ENCODE assay signal across 8 mouse cellular contexts in the genomic region with DNA sequence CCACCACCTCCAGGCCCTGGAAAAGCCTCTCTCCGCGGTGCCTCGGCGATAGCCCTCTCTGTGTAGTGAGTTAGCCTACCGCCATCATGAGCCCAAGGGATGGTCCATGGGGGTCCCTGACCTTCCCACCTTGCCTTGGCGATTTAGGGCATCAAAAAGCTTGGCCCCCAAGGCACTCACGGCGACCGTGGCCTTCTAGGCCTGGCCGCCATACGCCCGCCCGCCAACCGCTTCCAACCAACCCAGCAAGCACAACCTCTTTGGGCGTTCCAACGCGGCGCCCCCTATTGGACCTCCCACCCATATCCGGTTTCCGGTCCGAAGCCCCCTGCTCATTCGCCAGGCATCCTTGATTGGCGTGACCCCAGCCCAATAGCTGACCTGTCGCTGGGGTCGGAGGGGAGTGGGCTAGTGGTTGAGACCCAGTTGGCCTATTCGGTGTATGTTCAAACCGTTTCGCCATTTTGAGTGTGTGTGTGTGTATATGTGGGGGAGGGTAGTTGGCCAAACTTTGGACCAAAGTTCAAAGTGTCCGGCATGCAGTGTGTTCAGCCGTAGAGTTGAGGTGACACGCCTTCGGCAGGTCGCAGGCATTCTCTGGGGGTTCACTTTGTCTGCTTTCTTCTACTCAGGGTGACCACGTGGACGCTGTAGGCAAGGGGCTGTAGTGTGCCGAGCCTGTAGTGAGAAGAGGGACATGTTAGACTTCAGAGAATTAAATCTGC. TPM values are rescaled to one million over a fixed set of nuclear protein-coding genes. Genes with fewer than 3 reads are reported as not detected.
DNase-seq lines count a peak whose midpoint lies in the region; ATAC-seq lines count a peak whose summit lies in the region.

No protein-coding gene starts in this region.

- peak overlapping the region; percentile 47 for H3K4me2 ChIP-seq in kidney, embryonic 14.5 days (replicated peaks; ENCODE audit: low read depth, low read length)
- H3K4me2 ChIP-seq in hindbrain, embryonic 12.5 days (replicated peaks): peak overlapping the region; percentile 60
- peak overlapping the region; percentile 79 for H3K4me2 ChIP-seq in liver, embryonic 11.5 days
- H3K4me2 ChIP-seq in neural tube, embryonic 11.5 days (ENCODE audit: low read depth): peak overlapping the region; percentile 60

- peaks cover 29% of the 10 kb centered on the region for H3K27me3 ChIP-seq in kidney, embryonic 14.5 days (ENCODE audit: control insufficient read depth, insufficient read depth, low read length)
- peaks cover 36% of the 10 kb centered on the region for H3K27me3 ChIP-seq in hindbrain, embryonic 12.5 days
- peaks cover 28% of the 10 kb centered on the region for H3K27me3 ChIP-seq in liver, embryonic 11.5 days (replicated peaks; ENCODE audit: control insufficient read depth, insufficient read depth, low read length)
- peaks cover 28% of the 10 kb centered on the region for H3K27me3 ChIP-seq in neural tube, embryonic 11.5 days (ENCODE audit: control insufficient read depth, insufficient read depth, low read length)

- DNase-seq in kidney, adult 11 months: no peak
- peak; percentile 46 for DNase-seq in T-cell, adult 2 months (ENCODE audit: low spot score)
- peak; percentile 86 for DNase-seq in liver, embryonic 11.5 days (ENCODE audit: low spot score)
- peak; percentile 93 for DNase-seq in neural tube, embryonic 11.5 days (ENCODE audit: low spot score)
- peak; percentile 98 for DNase-seq in testis, postnatal 14 days (ENCODE audit: low spot score)

- peak; percentile 93 for ATAC-seq in kidney, embryonic 14.5 days (ENCODE audit: low FRiP score, low TSS enrichment)
- peak; percentile 61 for ATAC-seq in erythroblast, adult 5-6 weeks (replicated peaks; ENCODE audit: low FRiP score, poor library complexity, severe bottlenecking)
- peak; percentile 90 for ATAC-seq in hindbrain, embryonic 12.5 days (ENCODE audit: low FRiP score)
- peak; percentile 87 for ATAC-seq in liver, embryonic 11.5 days (replicated peaks; ENCODE audit: low FRiP score)
- ATAC-seq in neural tube, embryonic 11.5 days (ENCODE audit: insufficient read depth, low FRiP score, low TSS enrichment): peak; percentile 90

- peaks cover 15% of the 10 kb centered on the region; the same call in 1 of the 2 replicates for H3K4me1 ChIP-seq in kidney, embryonic 14.5 days (ENCODE audit: control insufficient read depth, insufficient read depth, low read length)
- H3K4me1 ChIP-seq in hindbrain, embryonic 12.5 days: peaks cover 58% of the 10 kb centered on the region
- peaks cover 14% of the 10 kb centered on the region for H3K4me1 ChIP-seq in liver, embryonic 11.5 days (replicated peaks; ENCODE audit: control insufficient read depth, insufficient read depth, low read length)
- peaks cover 14% of the 10 kb centered on the region for H3K4me1 ChIP-seq in neural tube, embryonic 11.5 days (ENCODE audit: control insufficient read depth, insufficient read depth, low read length)

- peak overlapping the region; percentile 63 for H3K27ac ChIP-seq in kidney, embryonic 14.5 days (ENCODE audit: low read depth, low read length)
- H3K27ac ChIP-seq in hindbrain, embryonic 12.5 days: peak overlapping the region; percentile 79
- peak overlapping the region; percentile 74 for H3K27ac ChIP-seq in liver, embryonic 11.5 days (ENCODE audit: low read depth, low read length)
- peak overlapping the region; percentile 80 for H3K27ac ChIP-seq in neural tube, embryonic 11.5 days (ENCODE audit: low read depth, low read length)

- H3K36me3 ChIP-seq in kidney, embryonic 14.5 days (ENCODE audit: control insufficient read depth, insufficient read depth, low read length): peaks cover 8% of the 10 kb centered on the region
- H3K36me3 ChIP-seq in hindbrain, embryonic 12.5 days: peaks cover 7% of the 10 kb centered on the region; the same call in 1 of the 2 replicates
- H3K36me3 ChIP-seq in liver, embryonic 11.5 days (ENCODE audit: control insufficient read depth, insufficient read depth, low read length): peaks cover 7% of the 10 kb centered on the region
- H3K36me3 ChIP-seq in neural tube, embryonic 11.5 days (ENCODE audit: control insufficient read depth, insufficient read depth, low read length): no peaks in the 10 kb centered on the region

- H3K9me3 ChIP-seq in kidney, embryonic 14.5 days (ENCODE audit: control insufficient read depth, low read length): peaks cover 59% of the 10 kb centered on the region
- peaks cover 63% of the 10 kb centered on the region for H3K9me3 ChIP-seq in hindbrain, embryonic 12.5 days (replicated peaks)
- H3K9me3 ChIP-seq in liver, embryonic 11.5 days (ENCODE audit: control insufficient read depth, low read length): peaks cover 30% of the 10 kb centered on the region
- peaks cover 37% of the 10 kb centered on the region for H3K9me3 ChIP-seq in neural tube, embryonic 11.5 days (ENCODE audit: control insufficient read depth, low read length)

- WGBS in kidney, embryonic 14.5 days: 42% methylated on average over 36 of the region's 36 CpGs
- 45% methylated on average over 36 of the region's 36 CpGs for WGBS in hindbrain, embryonic 12.5 days
- 43% methylated on average over 36 of the region's 36 CpGs for WGBS in liver, embryonic 11.5 days
- WGBS in neural tube, embryonic 11.5 days: 45% methylated on average over 36 of the region's 36 CpGs

- H3K4me3 ChIP-seq in kidney, embryonic 14.5 days (ENCODE audit: low read length): peak overlapping the region; percentile 62
- peak overlapping the region; percentile 53 for H3K4me3 ChIP-seq in hindbrain, embryonic 12.5 days
- peak overlapping the region; percentile 62 for H3K4me3 ChIP-seq in liver, embryonic 11.5 days (ENCODE audit: low read depth, low read length)
- H3K4me3 ChIP-seq in neural tube, embryonic 11.5 days (ENCODE audit: low read depth, low read length): peak overlapping the region; percentile 61

- H3K9ac ChIP-seq in kidney, embryonic 14.5 days (ENCODE audit: low read depth, low read length): peak overlapping the region; percentile 68
- peak overlapping the region; percentile 77 for H3K9ac ChIP-seq in hindbrain, embryonic 12.5 days
- peak overlapping the region; percentile 79 for H3K9ac ChIP-seq in liver, embryonic 11.5 days (ENCODE audit: low read depth, low read length)
- peak overlapping the region; percentile 85 for H3K9ac ChIP-seq in neural tube, embryonic 11.5 days (ENCODE audit: low read length)

RNA-seq across cellular contexts. Expression of gene Gnas, which starts 11.2 kb away (rescaled TPM):
- polyA plus RNA-seq in kidney, embryonic 14.5 days (2014; fragmentation: Nextera tagmentation; extraction: Ambion mirVana): 1,459 and 1,592 TPM in 2 replicates
- 236 and 242 TPM in 2 replicates for total RNA-seq in erythroblast, adult 5-6 weeks (2015; ENCODE audit: low replicate concordance)
- total RNA-seq in erythroblast, adult 5-6 weeks (2017; ENCODE audit: low replicate concordance): 156 and 162 TPM in 2 replicates
- 1,701 and 1,752 TPM in 2 replicates for polyA plus RNA-seq in hindbrain, embryonic 12.5 days (2016; fragmentation: Nextera tagmentation; extraction: Ambion mirVana)
- 729 and 742 TPM in 2 replicates for polyA plus RNA-seq in liver, embryonic 11.5 days (2014; fragmentation: Nextera tagmentation; extraction: Ambion mirVana)
- polyA plus RNA-seq in neural tube, embryonic 11.5 days (2014; fragmentation: Nextera tagmentation; extraction: Ambion mirVana): 1,351 and 1,381 TPM in 2 replicates

RNA-seq across cellular contexts. Expression of gene Gm20721, which starts 51.2 kb away (rescaled TPM):
- polyA plus RNA-seq in kidney, embryonic 14.5 days (2014; fragmentation: Nextera tagmentation; extraction: Ambion mirVana): 10.1 and 15.0 TPM in 2 replicates
- not detected in 2 replicates for total RNA-seq in erythroblast, adult 5-6 weeks (2015; ENCODE audit: low replicate concordance)
- 0.43 and 8.5 TPM in 2 replicates for total RNA-seq in erythroblast, adult 5-6 weeks (2017; ENCODE audit: low replicate concordance)
- 13.7 and 14.5 TPM in 2 replicates for polyA plus RNA-seq in hindbrain, embryonic 12.5 days (2016; fragmentation: Nextera tagmentation; extraction: Ambion mirVana)
- 7.3 and 7.7 TPM in 2 replicates for polyA plus RNA-seq in liver, embryonic 11.5 days (2014; fragmentation: Nextera tagmentation; extraction: Ambion mirVana)
- polyA plus RNA-seq in neural tube, embryonic 11.5 days (2014; fragmentation: Nextera tagmentation; extraction: Ambion mirVana): 8.1 and 9.1 TPM in 2 replicates
